Mouse (Mus musculus) T-helper 17 cell (primary cell): ENCODE data around the gene Ppfibp1.

ENCODE experiments used
- in situ Hi-C, 2 experiments: fragments of 300-600 bp; cut with MboI, MseI; formaldehyde crosslinking; loops; 1 replicate in 1 of 2; 2 replicates in 1 of 2; pipeline ENCODE4 v1.15.1; 2025; ENCODE audit warnings: high pct_unique_total_duplicates in 2 of 2

Gene Ppfibp1

GRCm38 (mm10) chr6:146981249-146981835, 93.1 kb downstream of the Ppfibp1 start:
- in situ Hi-C loops: no loop called here

DNA sequence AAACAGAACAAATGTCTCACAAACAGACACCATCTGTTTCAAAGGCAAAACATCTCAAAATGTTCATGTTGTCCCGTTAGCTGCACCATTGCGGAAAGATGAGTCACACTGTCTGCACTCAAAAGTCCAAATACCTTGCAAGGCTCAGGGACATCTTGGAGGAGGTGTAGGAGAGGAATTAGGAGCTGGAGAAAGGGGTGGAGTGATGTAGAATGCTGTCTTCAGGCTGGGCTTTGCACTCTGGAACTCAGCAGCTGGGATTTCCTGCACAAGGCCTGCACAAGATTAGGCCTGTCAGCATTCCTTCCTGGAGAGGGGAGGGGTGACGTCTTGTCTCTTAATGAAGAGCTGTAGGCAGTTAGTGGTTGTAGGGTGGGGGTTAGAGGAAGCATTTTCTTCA, 96.3 kb downstream of the Ppfibp1 start:
- in situ Hi-C loops: no loop called here

- in situ Hi-C loops: loop anchor here (5.0 kb wide), 3 partner anchors 127 to 162 kb away; no protein-coding TSS in a partner anchor
Observed at GRCm38 (mm10) chr6:146994236-146994635, 105.9 kb downstream of the Ppfibp1 start.

DNA sequence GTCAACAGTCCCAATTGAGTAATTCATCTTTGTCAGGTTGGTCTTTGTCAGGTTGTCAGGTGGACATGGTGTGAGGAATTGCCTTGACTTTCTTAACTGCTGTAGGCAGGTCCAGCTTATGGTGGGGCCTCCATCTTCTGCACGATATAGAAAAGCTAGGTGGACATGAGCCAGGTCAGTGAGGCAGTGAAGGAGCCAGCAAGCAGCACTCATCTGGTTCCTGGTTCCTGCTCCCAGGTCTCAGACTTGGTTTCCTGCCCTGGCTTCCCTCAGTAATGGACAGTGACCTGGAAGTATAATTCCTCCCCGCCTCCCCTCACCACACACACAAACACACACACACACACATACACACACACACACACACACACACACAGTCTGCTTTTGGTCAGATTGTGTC, 107.1 kb downstream of the Ppfibp1 start:
- in situ Hi-C loops: no loop called here

DNA sequence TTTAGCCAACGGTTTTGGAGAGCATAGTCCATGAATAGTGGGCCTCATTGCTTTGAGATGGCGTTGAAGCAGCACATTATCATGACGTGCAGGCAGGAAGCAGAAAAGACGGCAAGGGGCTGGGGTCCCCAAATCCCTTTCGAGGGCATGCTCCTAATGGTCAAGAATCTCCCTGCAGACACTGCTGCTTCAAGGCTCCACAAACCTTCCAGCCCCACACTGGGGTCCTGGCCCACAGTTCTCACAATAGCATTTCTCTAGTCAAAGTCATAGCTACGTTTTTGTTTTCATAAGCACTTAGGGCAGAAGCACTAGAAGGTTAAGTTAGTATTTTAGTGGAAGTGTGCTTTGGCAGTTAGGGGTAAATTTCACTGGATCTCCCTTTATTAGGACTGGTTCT, 107.6 kb downstream of the Ppfibp1 start:
- in situ Hi-C loops: no loop called here

DNA sequence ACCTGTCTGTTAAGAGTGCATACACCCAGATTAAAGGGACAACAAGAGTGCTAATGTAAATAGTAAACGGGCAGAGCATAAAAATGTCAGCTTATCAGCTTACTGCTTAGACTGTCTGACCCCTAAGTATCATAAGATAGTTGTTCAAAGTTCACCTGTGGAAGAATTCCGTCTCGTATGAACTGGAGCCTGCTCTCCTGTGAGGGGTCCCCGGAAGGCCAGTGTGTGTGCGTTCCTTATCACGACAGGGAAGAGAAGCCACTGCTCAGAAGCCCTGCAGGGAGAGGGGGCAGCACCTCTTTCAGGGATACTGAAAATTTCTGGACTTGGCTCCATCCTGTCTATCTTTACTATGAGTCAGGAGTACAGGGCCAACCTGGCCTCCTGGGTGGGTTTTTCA, 108.7 kb downstream of the Ppfibp1 start:
- in situ Hi-C loops: no loop called here

DNA sequence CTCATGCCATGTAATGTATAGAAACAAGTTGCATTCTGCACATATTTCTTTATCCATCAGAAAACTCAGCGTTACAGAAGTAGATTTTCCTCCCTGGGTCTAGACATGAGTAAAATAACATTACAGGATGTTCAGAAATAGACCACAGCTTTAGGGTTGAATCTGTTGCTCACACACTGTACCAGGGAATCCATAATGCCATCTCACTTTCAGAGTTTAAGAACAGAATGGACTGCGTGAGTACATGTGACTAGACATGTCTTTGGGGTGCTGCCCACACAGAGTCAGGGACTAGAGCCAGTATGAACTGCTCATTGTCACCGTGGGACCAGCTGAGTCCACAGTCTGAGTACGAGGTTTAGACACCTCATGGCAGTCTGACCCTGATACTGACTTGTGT, 110.4 kb downstream of the Ppfibp1 start:
- in situ Hi-C loops: no loop called here

GRCm38 (mm10) chr6:146999302-146999701, 111.0 kb downstream of the Ppfibp1 start:
- in situ Hi-C loops: no loop called here

GRCm38 (mm10) chr6:146999755-147000154, 111.5 kb downstream of the Ppfibp1 start:
- in situ Hi-C loops: no loop called here

- in situ Hi-C loops: loop anchor here in 1 of 2 experiments (5.0 kb wide), 1 partner anchor 1104 kb away; no protein-coding TSS in a partner anchor
Observed at GRCm38 (mm10) chr6:147008148-147008547, 119.9 kb downstream of the Ppfibp1 start.

DNA sequence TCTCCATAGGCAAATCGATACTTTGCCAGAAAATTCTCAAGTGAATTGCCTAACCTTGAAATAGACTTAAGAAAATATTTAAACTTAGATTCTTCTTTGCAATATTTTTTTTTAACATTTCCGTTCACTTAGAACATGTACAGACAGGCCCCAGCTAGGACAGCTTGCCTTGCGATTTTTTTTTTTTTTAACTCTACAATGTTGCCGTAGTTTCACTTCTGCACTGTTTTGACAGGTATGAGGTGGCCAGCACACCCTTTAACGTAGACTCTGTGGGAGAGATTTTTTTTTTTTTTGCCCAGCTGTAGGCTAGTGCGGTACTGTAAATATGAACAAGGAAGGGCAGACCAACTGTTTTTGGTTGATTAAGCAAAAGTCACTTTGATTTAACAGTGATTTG, 122.1 kb downstream of the Ppfibp1 start:
- in situ Hi-C loops: loop anchor here in 1 of 2 experiments (10.0 kb wide), 1 partner anchor 224 kb away; no protein-coding TSS in a partner anchor

DNA sequence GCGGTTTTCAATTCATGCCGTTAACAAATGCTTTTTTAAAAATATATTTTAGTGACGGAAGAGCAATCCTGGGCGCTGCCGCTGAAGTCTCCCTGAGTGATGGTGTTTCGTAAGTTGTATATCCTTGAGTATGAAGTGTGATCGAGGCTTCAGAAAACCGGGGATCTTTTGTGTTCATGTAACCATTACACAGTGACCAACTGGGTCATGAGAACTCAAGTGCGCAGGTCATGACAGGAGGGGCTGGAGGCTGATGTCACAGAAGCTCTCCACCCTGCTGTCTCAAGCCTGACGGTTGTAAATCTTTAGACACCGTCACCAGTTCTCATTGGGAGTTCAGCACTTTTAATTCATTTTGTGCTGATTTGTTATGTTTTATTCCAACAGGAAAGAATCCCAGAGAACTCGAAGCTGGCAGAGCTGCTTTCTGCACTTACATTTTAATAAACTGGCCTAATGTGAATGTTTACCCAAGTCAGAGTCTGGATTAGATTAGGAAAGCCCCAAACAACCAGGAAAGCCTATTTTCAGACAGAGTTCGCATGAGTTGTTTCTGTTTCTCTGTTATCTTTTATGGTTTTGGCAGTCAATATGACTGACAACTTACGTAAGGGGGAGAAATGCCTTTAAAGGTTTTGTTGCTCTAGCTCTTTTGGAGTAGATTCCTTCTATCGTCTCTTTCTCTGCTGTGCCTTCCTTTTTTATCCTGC, 122.7 kb downstream of the Ppfibp1 start:
- in situ Hi-C loops: loop anchor here in 1 of 2 experiments (10.0 kb wide), 1 partner anchor 224 kb away; no protein-coding TSS in a partner anchor

GRCm38 (mm10) chr6:147011555-147011954, 123.3 kb downstream of the Ppfibp1 start:
- in situ Hi-C loops: loop anchor here in 1 of 2 experiments (10.0 kb wide), 1 partner anchor 223 kb away; no protein-coding TSS in a partner anchor

GRCm38 (mm10) chr6:147011977-147012376, 123.7 kb downstream of the Ppfibp1 start:
- in situ Hi-C loops: loop anchor here in 1 of 2 experiments (10.0 kb wide), 1 partner anchor 223 kb away; no protein-coding TSS in a partner anchor

- in situ Hi-C loops: loop anchor here in 1 of 2 experiments (10.0 kb wide), 1 partner anchor 221 kb away; no protein-coding TSS in a partner anchor
Observed at GRCm38 (mm10) chr6:147013546-147013945, 125.3 kb downstream of the Ppfibp1 start.

- in situ Hi-C loops: loop anchor here (5.0 to 10.0 kb wide), 2 partner anchors 217 to 219 kb away; no protein-coding TSS in a partner anchor
Observed at GRCm38 (mm10) chr6:147017906-147018305, 129.6 kb downstream of the Ppfibp1 start.

GRCm38 (mm10) chr6:147018364-147018763, 130.1 kb downstream of the Ppfibp1 start:
- in situ Hi-C loops: loop anchor here (5.0 to 10.0 kb wide), 2 partner anchors 216 to 219 kb away; no protein-coding TSS in a partner anchor

DNA sequence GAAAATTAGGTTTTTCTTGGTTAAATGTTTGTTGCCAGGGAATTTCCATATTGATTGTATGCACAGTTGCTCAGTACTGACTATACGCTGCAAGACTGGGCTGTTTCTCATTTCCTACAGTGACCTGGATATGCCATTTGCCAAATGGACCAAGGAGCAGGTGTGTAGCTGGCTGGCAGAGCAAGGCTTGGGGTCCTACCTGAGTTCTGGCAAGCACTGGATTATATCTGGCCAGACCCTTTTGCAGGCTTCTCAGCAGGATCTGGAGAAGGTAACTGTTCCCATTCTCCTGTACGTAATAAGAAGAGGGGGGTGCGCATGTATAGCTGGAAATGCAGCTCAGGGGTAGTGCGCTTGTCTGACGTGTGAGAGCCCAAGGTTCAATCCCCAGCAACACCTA, 132.9 kb downstream of the Ppfibp1 start:
- in situ Hi-C loops: no loop called here

DNA sequence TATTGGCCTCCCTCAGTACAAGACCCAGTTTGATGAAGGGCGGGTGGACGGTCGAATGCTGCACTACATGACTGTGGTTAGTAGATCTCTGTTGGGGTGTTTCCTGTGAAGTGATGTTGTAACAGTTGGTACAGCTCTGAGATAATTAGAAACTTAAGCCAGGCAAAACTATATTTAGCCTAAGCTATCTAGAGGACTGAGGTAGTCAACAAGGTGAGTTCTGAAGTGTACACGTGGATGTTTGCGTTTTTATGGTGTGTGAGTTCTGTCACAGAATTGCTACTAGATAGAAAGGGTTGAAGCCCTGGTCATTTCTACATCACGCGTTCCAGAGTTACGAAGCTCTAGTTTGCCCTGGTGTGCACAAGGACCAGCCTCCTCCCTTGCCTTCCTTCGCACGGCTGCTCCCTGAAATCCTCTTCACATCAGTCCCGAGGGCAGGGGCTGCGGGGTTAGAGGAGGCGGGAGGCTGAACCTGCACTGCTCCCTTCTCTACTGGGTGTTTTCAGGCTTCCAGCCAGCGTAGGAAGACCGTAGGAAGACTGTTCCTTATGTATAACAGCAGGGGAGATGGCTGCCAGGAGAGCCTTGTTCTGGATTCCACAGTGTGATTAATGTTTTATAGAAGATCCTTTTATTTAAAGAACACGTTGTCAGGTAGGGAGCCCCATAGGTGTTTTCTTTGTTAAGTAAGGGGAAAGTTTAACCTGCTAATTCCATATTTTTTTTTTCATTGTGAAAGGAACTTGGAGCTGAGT, 134.3 kb downstream of the Ppfibp1 start:
- in situ Hi-C loops: no loop called here

GRCm38 (mm10) chr6:147023133-147023395, 134.8 kb downstream of the Ppfibp1 start:
- in situ Hi-C loops: no loop called here

GRCm38 (mm10) chr6:147023568-147023967, 135.3 kb downstream of the Ppfibp1 start:
- in situ Hi-C loops: no loop called here

DNA sequence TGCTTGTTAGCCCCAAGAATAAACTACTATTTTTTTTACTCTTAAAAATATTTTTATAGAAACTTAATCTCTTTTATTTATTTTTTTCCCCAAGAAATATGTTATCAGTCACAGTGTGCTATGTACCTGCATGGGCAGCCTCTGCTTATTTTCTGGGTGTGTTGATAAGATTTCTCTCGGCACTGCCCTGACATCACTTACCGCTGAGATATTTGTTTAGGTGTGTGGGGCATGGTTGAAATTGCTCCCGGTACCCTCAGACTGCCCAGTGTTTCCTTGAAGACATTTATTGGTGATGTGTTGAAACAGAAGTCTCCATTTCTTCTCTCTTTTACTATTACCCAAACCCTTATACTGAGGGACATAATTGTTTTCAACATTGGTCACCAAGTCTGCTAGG, 136.5 kb downstream of the Ppfibp1 start:
- in situ Hi-C loops: no loop called here
